Mouse (Mus musculus) olfactory bulb, adult 2 months (tissue): ENCODE measurements around the gene Eif2ak1. TPM values are rescaled to one million over a fixed set of nuclear protein-coding genes. Genes with fewer than 3 reads are reported as not detected.
"Not testable (repeated sequence)": the region's sequence is repeated elsewhere in the genome, so short reads cannot be mapped to it uniquely, and the experiment has no call there.

ENCODE experiments used
- H3K27ac ChIP-seq: fragments of 200-500 bp; 2 replicates; pipeline ENCODE4 v1.5.1; 2012; ENCODE audit warnings: low read depth, low read length; ENCODE audit not compliant: insufficient read depth
- H3K4me1 ChIP-seq: fragments of 200-500 bp; 2 replicates; pipeline ENCODE4 v1.6.1; 2012; ENCODE audit warnings: low read length; ENCODE audit not compliant: control insufficient read depth, insufficient read depth
- H3K4me3 ChIP-seq: fragments of 200-500 bp; 2 replicates; pipeline ENCODE4 v1.5.1; 2012; ENCODE audit warnings: mild to moderate bottlenecking, low read depth, low read length, moderate library complexity; ENCODE audit not compliant: insufficient read depth
- CTCF ChIP-seq: fragments of 200-500 bp; IDR thresholded peaks from 2 replicates; pipeline ENCODE4 v1.5.1; 2012; ENCODE audit warnings: low read depth, mild to moderate bottlenecking, low read length, moderate library complexity; ENCODE audit not compliant: insufficient read depth
- POLR2A ChIP-seq: fragments of 200-500 bp; IDR thresholded peaks from 2 replicates; pipeline ENCODE4 v1.6.1; 2012; ENCODE audit warnings: mild to moderate bottlenecking, low read depth, low read length, moderate library complexity; ENCODE audit not compliant: insufficient read depth
- WGBS: fragments of 180-500 bp; shearing (Covaris S2); methylation state at CpG from one replicate; pipeline ENCODE4 v1.1.7; 2018; 5-methylcytosine and 5-hydroxymethylcytosine counted together
- polyA plus RNA-seq: library from polyadenylated mRNA; stranded (reverse); fragments of >200 nt; gene quantifications from 2 replicates; pipeline ENCODE4 v1.2.4, GENCODE M21; 2012; ENCODE audit warnings: low replicate concordance; ENCODE audit not compliant: missing spikeins, insufficient read depth, insufficient read length

Gene Eif2ak1
- not detected in 2 replicates for polyA plus RNA-seq

DNA sequence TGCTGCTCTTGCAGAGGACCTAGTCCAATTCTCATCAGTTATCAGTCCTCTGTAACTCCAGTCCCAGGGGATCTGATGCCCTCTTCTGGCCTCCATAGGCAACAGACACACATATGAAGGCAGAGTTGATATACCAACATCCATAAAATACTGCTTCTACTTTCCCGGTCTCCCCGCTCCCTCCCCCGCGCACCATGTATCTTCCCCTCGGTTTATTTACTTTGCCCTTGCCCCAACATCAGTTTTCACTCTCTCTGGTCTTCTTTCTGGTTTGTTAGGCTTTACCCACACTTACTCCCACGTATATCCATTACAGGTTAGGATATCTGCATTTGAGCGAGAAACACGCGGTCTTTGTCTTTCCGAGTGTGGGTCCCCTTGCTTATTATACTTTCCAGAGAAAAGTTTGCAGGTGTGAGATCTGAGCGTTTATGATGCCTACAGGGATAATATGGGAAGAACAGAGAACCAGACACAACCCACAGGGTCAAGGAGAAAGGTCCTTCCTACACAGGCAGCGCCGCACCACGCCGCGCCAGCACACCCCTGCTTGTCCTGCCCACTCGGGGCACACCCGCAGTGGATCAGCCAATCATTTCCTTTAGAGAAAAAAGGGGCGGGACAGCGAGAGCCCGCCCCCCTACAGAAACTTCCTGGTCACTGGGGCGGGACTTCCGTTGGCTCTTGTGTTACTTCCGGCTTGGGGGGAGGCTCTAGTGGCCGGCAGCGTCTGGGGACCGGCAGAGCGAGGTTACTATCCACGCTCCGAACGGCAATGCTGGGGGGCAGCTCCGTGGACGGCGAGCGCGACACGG, at the start of gene Eif2ak1:
Eif2ak1 (plus strand) TSS at position 673 of the 815 bp plus-strand sequence.
- H3K27ac ChIP-seq, result no peak within 1 kb of the TSS
- TF ChIP-seq CTCF (no peak), POLR2A (peak; percentile 78)
- under 1% methylated on average over 37 of the region's 37 CpGs for WGBS
- H3K4me3 ChIP-seq, result peak within 1 kb of the TSS; percentile 86
- peaks cover 12% of the 10 kb centered on the region for H3K4me1 ChIP-seq

DNA sequence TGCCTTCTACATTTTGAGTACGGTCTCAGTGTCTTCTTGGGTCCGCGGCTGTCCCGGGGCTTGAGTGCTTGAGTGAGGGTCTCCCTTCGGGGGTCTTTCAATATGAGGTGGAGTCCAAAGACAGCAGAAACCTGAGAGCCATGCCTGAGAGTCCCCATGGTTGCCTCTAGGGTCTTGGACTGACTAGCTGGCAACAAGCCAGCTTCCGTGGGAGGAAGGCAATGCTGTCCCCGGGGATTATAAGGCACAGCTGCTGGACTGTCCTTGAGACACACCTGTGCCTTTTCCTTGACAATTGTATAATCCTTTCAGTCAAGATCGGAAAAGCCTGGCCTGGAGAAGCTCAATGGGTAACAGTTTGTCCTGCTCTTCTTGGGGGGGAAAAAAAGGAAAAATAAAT, 35.6 kb upstream of the Eif2ak1 start:
- WGBS, result 83% methylated on average over 8 of the region's 8 CpGs
- H3K27ac ChIP-seq, result no peak overlapping the region
- no peaks in the 10 kb centered on the region for H3K4me1 ChIP-seq
- TF ChIP-seq POLR2A (no peak), CTCF (no peak)
- no peak overlapping the region for H3K4me3 ChIP-seq

DNA sequence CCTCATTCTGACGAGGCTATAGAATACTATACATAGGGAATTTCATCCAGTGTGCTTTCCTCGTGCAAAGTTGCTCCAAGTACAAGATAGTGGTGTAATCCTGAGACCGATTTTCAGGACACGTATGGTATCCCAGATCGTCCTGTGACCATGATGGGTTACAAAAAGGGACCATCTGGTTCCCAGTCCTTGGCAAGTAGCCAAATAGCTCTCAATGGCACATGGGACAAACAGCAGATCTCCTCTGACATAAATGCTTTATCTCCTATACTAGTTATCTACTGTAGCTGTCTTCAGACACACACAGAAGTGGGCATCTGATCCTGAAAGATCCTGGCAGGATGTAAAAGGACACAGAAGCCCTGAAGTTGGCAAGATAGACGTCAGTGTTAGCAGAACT, 32.2 kb upstream of the Eif2ak1 start:
- Histone ChIP-seq H3K4me1 (no peaks in the 10 kb centered on the region), H3K27ac (no peak overlapping the region), H3K4me3 (no peak overlapping the region)
- TF ChIP-seq CTCF (no peak), POLR2A (no peak)
- WGBS, result 76% methylated on average over 6 of the region's 6 CpGs

DNA sequence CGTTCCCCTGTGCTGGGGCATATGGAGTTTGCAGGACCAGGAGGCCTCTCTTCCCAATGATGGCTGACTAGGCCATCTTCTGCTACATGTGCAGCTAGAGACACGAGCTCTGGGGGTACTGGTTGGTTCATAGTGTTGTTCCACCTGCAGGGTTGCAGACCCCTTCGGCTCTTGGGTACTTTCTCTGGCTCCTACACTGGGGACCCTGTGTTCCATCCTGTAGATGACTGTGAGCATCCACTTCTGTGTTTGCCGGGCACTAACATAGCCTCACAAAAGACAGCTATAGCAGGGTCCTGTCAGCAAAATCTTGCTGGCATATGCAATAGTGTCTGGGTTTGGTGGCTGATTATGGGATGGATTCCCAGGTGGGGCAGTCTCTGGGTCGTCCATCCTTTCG, 16.4 kb upstream of the Eif2ak1 start:
- not testable (repeated sequence) for H3K27ac ChIP-seq, H3K4me3 ChIP-seq, H3K4me1 ChIP-seq
- WGBS, result 83% methylated on average over 6 of the region's 6 CpGs

DNA sequence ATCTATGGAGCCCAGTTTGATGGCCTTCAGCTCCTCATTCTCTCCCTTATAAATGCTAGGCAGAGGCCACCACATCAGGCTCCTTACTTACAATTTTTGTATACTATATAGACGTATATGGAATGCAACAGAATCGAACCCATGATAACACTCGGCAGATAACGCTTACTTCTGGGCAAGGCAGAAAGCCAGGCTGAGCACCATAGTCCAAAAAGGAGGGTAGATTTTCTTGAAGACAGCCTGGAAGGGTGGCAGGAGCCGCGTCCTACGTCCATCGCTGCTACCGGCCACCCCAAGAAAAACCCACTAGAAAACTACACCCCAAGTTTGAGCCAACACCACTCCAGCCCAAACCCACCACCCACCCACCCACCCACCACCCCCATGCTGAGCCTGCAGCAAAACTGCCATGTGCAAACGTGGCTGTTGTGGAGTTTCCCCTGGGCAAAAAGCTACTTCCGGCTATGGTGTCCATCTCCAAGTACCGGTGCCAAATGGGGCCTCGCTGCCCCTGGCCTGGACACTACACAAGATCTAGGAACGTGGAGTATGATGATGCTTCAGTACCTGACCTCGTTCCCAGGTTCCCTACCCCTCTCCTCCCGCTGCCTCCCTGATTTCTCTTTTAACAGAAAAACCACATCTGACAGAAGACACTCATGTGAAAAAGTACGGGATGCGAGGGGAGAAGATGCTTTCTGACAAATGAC, 13.4 kb upstream of the Eif2ak1 start:
- no peak overlapping the region for H3K27ac ChIP-seq
- TF ChIP-seq CTCF (no peak), POLR2A (no peak)
- H3K4me3 ChIP-seq, result no peak overlapping the region
- WGBS, result 88% methylated on average over 18 of the region's 18 CpGs
- H3K4me1 ChIP-seq, result no peaks in the 10 kb centered on the region

DNA sequence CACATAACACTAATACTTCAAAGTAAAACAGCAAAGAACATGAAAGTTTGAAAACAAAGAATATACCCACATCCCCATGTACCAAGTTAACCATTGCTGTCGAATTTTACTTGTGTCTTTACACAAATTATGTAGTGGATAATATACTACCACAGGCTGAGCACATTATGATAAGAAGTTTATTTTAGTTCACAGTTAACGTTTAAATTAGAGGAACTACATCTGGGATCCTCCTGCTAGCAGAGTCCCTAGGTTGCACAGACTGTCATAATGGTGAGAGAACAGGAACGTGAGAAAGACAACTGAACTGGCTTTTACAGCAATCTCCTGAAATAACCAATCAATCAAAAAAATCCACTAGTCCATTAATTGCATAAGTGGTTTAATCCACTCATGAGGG, 10.3 kb upstream of the Eif2ak1 start:
- TF ChIP-seq POLR2A (no peak), CTCF (no peak)
- Histone ChIP-seq H3K4me1 (no peaks in the 10 kb centered on the region), H3K4me3 (no peak overlapping the region), H3K27ac (no peak overlapping the region)
- WGBS, result 75% methylated on average over 3 of the region's 3 CpGs

DNA sequence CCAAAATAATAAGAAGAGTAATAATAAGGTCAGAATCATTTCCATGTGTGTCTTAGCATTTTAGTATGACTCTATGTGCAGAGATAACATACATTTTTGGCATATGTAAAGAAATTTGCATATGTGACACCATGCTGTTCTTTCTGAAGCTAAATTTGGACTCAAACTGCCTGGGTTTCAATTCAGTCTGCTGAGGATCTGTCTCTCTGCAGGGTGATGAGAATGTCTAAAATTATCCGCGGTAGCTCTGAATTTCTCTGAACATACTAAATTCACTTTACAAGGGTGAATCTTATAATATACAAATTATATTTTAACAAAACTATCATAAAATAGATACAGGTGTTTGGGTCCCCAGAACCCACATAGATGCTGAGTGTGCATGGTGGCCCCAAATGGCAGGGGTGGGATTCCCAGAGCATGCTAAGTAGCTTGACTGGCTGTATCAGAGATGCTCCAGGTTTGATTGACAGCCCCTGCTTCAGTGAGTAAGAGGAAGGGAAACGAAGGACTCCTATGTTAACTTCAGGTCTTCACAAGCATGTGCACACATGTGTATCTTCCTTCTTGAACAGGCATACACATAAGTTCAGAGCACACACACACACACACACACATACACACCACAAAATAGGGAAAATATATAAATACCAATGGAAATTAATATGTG, 8.0 kb upstream of the Eif2ak1 start:
- Histone ChIP-seq H3K4me3 (no peak overlapping the region), H3K27ac (no peak overlapping the region), H3K4me1 (no peaks in the 10 kb centered on the region)
- TF ChIP-seq POLR2A (no peak), CTCF (no peak)
- 81% methylated on average over 3 of the region's 3 CpGs for WGBS

DNA sequence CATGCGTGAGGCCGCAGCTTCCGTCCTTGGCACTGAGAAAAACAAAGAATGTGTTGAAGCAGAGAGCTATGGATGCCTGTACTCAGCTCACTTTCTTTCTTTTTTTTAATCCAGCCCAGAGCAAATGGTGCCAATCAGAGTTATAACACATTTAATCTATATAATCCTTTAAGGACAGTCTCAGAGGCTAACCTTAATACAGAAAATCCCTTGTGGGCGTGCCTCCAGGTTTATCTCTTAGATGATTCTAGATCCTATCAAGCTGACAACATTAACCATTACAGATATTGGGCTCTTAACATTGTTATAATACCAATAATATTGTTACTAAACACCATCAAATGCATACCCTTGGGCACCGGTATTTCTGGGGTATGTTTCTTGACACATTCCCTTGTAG, 5.9 kb upstream of the Eif2ak1 start:
- Histone ChIP-seq H3K27ac (no peak overlapping the region), H3K4me1 (no peaks in the 10 kb centered on the region), H3K4me3 (no peak overlapping the region)
- TF ChIP-seq POLR2A (no peak), CTCF (no peak)
- 82% methylated on average over 5 of the region's 5 CpGs for whole genome bisulfite sequencing

DNA sequence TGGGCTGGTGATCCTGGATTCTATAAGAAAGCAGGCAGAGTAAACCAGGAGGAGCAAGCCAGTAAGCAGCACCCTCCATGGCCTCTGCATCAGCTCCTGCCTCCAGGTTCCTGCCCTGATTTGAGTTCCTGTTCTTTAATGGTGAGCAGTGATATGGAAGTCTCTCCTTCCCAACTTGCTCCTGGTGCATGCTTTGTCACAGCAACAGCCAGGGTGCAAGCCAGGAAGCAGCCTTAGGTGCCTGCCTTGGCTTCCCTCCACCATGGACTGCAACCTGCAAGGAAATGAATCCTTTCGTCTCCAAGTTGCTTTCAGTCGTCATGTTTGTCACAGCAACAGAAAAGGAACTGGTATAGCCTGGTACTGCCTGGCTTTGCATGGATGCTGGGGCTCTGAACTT, 3.0 kb upstream of the Eif2ak1 start:
- 73% methylated on average over 2 of the region's 2 CpGs for WGBS
- no peak overlapping the region for H3K27ac ChIP-seq
- peaks cover 8% of the 10 kb centered on the region; the same call in 1 of the 2 replicates for H3K4me1 ChIP-seq
- H3K4me3 ChIP-seq, result no peak overlapping the region
- TF ChIP-seq POLR2A (no peak), CTCF (no peak)
